Mouse (Mus musculus) forebrain, embryonic 14.5 days (tissue): ENCODE data around the gene 6430571L13Rik. TPM values are rescaled to one million over a fixed set of nuclear protein-coding genes. Genes with fewer than 3 reads are reported as not detected.
"Not testable (repeated sequence)": the region's sequence is repeated elsewhere in the genome, so short reads cannot be mapped to it uniquely, and the experiment has no call there.

Experiments used
- ATAC-seq: fragments of 200-750 bp; cut with Nextera tagmentation; 2 replicates; pipeline ENCODE4 v1.8.0; 2017; ENCODE audit warnings: mild to moderate bottlenecking, moderate library complexity
- DNase-seq: peaks from one replicate; pipeline ENCODE4 v3.0.0-alpha.2; 2015; ENCODE audit warnings: low spot score
- H3K27ac ChIP-seq: fragments of 300-500 bp; sonication (generic); 2 replicates; pipeline ENCODE4 v1.5.1; 2014; ENCODE audit warnings: low read depth, mild to moderate bottlenecking, control low read depth, low read length, moderate library complexity
- H3K27me3 ChIP-seq: fragments of 300-500 bp; sonication (generic); replicated peaks from 2 replicates; pipeline ENCODE4 v1.6.1; 2014; ENCODE audit warnings: low read length, control low read depth, mixed read lengths; ENCODE audit not compliant: control insufficient read depth, insufficient read depth
- H3K36me3 ChIP-seq: fragments of 300-500 bp; sonication (generic); 2 replicates; pipeline ENCODE4 v1.6.1; 2014; ENCODE audit warnings: low read length, control low read depth; ENCODE audit not compliant: control insufficient read depth, insufficient read depth
- H3K4me1 ChIP-seq: fragments of 300-500 bp; sonication (generic); 2 replicates; pipeline ENCODE4 v1.6.1; 2014; ENCODE audit warnings: antibody characterized with exemption, low read length, control low read depth; ENCODE audit not compliant: control insufficient read depth, insufficient read depth
- H3K4me2 ChIP-seq: fragments of 300-500 bp; sonication (generic); 2 replicates; pipeline ENCODE4 v1.6.1; 2014; ENCODE audit warnings: mild to moderate bottlenecking, control low read depth, low read length
- H3K4me3 ChIP-seq: fragments of 300-500 bp; sonication (generic); 2 replicates; pipeline ENCODE4 v1.5.1; 2014; ENCODE audit warnings: low read depth, low read length, control low read depth
- H3K9ac ChIP-seq: fragments of 300-500 bp; sonication (generic); 2 replicates; pipeline ENCODE4 v1.6.1; 2014; ENCODE audit warnings: mild to moderate bottlenecking, low read length, control low read depth, moderate library complexity
- H3K9me3 ChIP-seq: fragments of 300-500 bp; sonication (generic); replicated peaks from 2 replicates; pipeline ENCODE4 v1.6.1; 2016; ENCODE audit warnings: low read length, control low read depth, mixed read lengths; ENCODE audit not compliant: control insufficient read depth
- WGBS: fragments of 180-500 bp; shearing (Covaris S2); extraction: QIAGEN DNeasy Blood & Tissue Kit; methylation state at CpG from one replicate; pipeline ENCODE4 v1.1.7; 2014; 5-methylcytosine and 5-hydroxymethylcytosine counted together
- polyA plus RNA-seq: library from polyadenylated mRNA; unstranded; fragments of >200 nt; fragmentation: Nextera tagmentation; extraction: Ambion mirVana; gene quantifications from 2 replicates; pipeline ENCODE4 v1.2.1, GENCODE M21; 2014

The 6430571L13Rik gene
- polyA plus RNA-seq, 1 experiment from 2014 or later: 2.0 TPM

DNA sequence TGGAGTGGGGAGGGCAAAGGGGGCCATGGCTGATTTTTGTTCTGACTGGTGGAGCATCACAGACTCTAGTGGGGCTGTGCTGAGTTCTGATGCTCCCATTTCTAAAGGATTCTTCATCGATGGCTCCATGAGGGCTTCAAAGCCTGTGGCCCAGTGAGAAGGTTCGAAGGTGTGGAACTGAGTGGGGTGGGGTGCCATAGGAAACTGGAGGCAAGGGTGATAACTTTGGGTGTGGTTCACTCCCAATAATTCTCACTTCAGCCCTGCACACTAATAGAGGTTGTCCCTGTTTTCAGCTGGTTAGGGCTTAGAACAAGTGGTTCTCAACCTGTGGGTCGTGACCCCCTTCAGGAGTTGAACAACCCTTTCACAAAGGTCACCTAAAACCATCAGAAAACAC lies 36.0 kb upstream of the 6430571L13Rik start:
- Histone ChIP-seq H3K36me3 (peaks cover 16% of the 10 kb centered on the region), H3K4me1 (no peaks in the 10 kb centered on the region), H3K9me3 (no peaks in the 10 kb centered on the region), H3K4me3 (no peak overlapping the region), H3K27ac (no peak overlapping the region), H3K4me2 (no peak overlapping the region), H3K27me3 (no peaks in the 10 kb centered on the region), H3K9ac (no peak overlapping the region)
- ATAC-seq: no peak
- no peak for DNase-seq
- 92% methylated on average over 3 of the region's 3 CpGs for WGBS

DNA sequence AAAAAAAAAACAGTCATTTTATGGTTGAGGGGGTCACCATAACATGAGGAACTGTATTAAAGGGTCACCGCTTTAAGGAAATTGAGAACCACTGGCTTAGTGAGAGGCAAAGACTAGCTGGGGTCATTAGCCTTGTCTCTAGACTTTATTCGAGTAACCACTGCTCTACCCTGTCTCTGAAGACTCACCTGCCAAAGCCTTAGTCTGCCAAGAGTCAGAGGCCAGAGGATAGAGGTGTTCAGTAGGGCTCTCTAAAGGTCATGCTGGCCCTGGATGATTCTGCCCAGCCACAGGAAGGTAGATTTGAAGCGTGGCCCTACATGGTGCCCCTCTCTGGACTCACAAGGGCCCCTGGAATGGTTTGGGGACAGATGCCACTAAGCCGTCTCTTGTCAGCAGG lies 35.4 kb upstream of the 6430571L13Rik start:
- ATAC-seq: no peak
- Histone ChIP-seq H3K27me3 (no peaks in the 10 kb centered on the region), H3K9me3 (no peaks in the 10 kb centered on the region), H3K36me3 (peaks cover 16% of the 10 kb centered on the region), H3K27ac (no peak overlapping the region), H3K4me3 (no peak overlapping the region), H3K4me1 (no peaks in the 10 kb centered on the region), H3K4me2 (no peak overlapping the region), H3K9ac (no peak overlapping the region)
- WGBS: 88% methylated on average over 4 of the region's 4 CpGs
- DNase-seq: no peak

DNA sequence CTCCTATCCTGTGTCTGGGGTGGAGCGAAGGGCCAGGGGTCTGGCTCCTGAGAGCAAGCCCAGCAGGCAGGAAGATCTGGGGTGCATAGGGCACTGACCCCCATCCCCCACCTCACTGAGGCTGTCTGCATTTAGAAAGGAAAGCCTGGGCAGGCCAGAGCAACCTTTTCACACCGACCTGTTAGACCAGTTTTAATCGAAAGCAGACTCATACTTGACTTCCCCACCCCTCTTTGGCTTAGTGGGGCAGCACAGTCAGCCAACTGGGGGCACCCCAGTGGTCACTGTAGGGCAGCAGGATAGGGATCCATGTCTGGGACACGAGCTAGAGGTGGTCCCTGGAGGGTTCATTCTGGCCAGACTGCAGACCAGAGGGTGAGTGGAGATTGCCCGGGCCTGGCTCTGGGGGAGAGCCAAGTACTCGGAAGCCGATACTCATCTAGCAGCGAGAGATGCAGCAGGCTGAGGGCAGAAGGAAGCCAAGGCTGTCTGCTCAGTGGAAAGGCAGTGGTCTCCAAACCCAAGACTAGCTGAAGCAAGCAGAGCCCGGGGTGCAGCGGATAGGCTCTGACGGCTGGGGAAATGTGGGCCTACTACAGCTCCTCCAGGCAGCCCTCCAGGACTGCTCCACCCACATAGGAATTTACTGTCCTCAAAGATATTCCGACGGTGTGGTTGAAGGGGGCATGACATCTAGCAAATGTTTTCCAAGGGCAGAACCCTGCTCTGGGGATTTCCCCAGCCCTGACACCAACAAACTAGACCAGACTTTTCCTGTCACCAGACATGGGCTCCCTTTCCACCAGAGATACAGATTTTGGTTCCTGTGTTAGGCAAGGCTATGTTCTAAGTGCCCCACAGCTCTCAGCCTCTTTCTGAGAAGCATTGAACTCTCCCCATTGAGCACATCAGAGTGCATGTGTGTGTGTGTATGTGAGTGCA lies 34.5 kb upstream of the 6430571L13Rik start:
- H3K27ac ChIP-seq: no peak overlapping the region
- 71% methylated on average over 13 of the region's 13 CpGs for WGBS
- H3K4me1 ChIP-seq: no peaks in the 10 kb centered on the region
- ATAC-seq (no peak), DNase-seq (no peak)
- peaks cover 13% of the 10 kb centered on the region for H3K36me3 ChIP-seq
- H3K27me3 ChIP-seq: no peaks in the 10 kb centered on the region
- H3K4me2 ChIP-seq: no peak overlapping the region
- H3K9me3 ChIP-seq: no peaks in the 10 kb centered on the region
- no peak overlapping the region for H3K9ac ChIP-seq
- H3K4me3 ChIP-seq: no peak overlapping the region

DNA sequence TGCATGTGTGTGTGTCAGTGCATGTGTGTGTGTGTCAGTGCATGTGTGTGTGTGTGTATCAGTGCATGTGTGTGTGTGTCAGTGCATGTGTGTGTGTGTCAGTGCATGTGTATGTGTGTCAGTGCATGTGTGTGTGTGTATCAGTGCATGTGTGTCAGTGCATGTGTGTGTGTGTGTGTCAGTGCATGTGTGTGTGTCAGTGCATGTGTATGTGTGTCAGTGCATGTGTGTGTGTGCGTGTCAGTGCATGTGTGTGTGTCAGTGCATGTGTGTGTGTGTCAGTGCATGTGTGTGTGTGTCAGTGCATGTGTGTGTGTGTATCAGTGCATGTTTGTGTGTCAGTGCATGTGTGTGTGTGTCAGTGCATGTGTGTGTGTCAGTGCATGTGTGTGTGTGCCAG lies 33.7 kb upstream of the 6430571L13Rik start:
- H3K9ac ChIP-seq, H3K36me3 ChIP-seq, H3K4me1 ChIP-seq, DNase-seq, H3K4me3 ChIP-seq, H3K9me3 ChIP-seq, H3K27me3 ChIP-seq, ATAC-seq, H3K27ac ChIP-seq, H3K4me2 ChIP-seq: not testable (repeated sequence)
- 100% methylated on average over 1 of the region's 1 CpGs for WGBS

DNA sequence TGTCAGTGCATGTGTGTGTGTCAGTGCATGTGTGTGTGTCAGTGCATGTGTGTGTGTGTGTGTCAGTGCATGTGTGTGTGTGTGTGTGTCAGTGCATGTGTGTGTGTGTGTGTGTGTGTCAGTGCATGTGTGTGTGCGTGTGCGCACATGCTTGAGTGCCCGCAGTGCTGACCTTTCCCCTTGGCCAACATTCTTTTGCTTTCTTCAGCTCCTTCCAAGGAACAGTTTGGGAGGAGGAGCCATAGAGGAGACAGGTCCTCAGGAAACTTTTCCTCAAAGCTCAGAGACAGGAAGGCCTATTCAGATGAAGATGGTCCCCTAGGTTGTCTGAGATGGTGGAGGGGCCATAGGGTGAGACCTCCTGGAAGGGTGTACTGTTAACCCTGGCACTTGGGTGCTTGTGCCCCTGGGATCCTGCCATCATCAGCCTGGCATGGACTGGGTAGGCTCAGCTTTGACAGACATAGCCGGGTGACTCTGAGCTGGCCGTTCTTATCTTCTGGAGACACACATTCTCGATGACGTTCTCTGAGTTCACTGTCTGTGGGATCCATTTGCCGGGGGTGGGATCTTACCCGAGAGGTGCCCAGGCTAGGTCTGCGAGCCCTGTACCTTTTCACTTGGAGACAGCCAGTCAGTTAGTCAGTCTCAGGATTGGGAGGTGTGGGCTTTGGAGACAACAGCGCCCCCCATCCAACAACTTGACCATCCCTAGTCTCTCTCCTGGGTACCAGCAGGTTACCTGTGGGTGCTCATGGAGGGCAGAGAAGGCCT lies 33.1 kb upstream of the 6430571L13Rik start:
- no peak for ATAC-seq
- Histone ChIP-seq H3K27ac (no peak overlapping the region), H3K4me2 (no peak overlapping the region), H3K4me3 (no peak overlapping the region), H3K36me3 (0 out of 2 replicates have a peak, but pooled peaks cover under 1% of the 10 kb centered on the region), H3K27me3 (no peaks in the 10 kb centered on the region), H3K9me3 (no peaks in the 10 kb centered on the region), H3K9ac (no peak overlapping the region), H3K4me1 (no peaks in the 10 kb centered on the region)
- no peak for DNase-seq
- WGBS: 94% methylated on average over 11 of the region's 11 CpGs

DNA sequence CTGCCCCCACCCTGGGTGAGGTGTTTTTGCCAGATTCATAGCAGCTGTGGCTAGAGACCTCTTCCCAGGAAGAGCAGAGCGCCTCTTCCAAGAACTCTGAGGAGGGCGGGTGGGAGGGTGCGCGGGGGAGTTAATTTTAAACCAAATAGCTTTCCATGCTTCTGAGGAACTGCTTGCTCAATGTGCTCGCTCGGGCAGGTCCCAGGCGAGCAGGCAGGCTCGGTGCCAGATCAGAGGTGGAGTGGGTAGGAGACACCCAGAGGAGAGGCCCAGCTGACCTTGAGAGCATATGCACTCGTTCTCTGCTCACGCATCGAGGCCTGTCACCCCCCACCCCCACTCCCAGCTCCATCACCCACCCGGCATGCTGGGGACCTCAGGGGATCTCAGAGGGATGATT lies 32.5 kb upstream of the 6430571L13Rik start:
- no peak for ATAC-seq
- Histone ChIP-seq H3K4me2 (no peak overlapping the region), H3K4me1 (no peaks in the 10 kb centered on the region), H3K27me3 (no peaks in the 10 kb centered on the region), H3K4me3 (no peak overlapping the region), H3K27ac (no peak overlapping the region), H3K9ac (no peak overlapping the region), H3K9me3 (no peaks in the 10 kb centered on the region), H3K36me3 (no peaks in the 10 kb centered on the region)
- no peak for DNase-seq
- WGBS: 85% methylated on average over 12 of the region's 12 CpGs

DNA sequence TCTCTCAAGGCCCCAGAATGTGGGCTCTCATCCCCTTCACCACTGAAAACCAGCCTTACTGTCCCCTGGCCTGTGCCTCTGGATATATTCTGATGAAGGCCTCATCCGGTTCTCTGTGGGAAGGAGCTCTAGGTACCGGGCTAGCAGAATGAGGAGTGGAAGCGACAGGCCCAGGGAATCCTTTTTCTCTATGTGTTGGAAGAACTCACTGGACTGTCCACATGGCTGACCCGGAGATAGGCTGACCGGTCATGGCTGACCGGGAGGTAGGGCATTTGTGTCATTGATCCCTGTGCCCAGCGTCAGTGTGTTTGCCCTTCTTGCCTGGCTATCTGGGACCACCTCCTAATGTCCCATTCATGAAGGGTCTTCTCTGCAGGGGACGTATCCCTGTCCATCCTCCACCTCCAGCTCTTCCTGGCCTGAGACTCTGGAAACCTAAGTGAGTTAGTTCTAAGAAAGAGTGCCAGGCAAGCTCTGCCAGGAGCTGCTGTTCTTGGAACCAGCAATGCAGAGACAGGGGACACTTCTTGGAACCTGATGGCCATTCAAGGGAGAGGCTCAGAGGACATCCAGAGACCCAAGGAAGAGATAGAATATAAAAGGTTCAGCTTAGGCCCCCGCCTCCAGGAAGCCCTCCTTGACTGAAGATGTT lies 31.9 kb upstream of the 6430571L13Rik start:
- Histone ChIP-seq H3K27ac (no peak overlapping the region), H3K4me2 (no peak overlapping the region), H3K4me1 (no peaks in the 10 kb centered on the region), H3K4me3 (no peak overlapping the region), H3K27me3 (no peaks in the 10 kb centered on the region), H3K36me3 (no peaks in the 10 kb centered on the region), H3K9me3 (no peaks in the 10 kb centered on the region), H3K9ac (no peak overlapping the region)
- ATAC-seq: no peak
- DNase-seq: no peak
- 85% methylated on average over 9 of the region's 9 CpGs for WGBS

DNA sequence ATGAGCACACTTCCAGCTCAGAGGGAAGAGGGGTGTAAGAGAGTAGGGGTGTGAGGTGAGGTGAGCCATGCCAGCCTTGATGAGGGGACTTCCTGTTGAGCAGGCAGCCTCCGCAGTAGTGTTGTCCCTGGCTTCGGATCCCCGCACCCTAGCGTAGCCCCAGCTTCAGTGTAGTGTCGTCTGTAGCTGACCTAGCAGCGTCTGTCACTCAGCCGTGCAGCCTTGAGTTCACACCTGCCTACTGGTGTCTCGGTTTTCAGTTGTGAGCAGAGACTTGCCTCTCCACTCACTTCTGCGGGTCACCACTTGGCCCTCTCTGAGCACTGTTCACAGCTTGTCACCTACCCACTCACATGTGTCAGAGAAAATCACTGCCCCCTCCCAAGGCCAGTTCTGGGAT lies 31.2 kb upstream of the 6430571L13Rik start:
- no peak for ATAC-seq
- Histone ChIP-seq H3K9me3 (no peaks in the 10 kb centered on the region), H3K9ac (no peak overlapping the region), H3K4me3 (no peak overlapping the region), H3K4me2 (no peak overlapping the region), H3K27ac (no peak overlapping the region), H3K4me1 (no peaks in the 10 kb centered on the region), H3K36me3 (no peaks in the 10 kb centered on the region), H3K27me3 (no peaks in the 10 kb centered on the region)
- DNase-seq: no peak
- 88% methylated on average over 9 of the region's 9 CpGs for WGBS
